Mouse (Mus musculus) embryonic facial prominence, embryonic 10.5 days (tissue): ENCODE measurements around the gene Filip1. TPM values are rescaled to one million over a fixed set of nuclear protein-coding genes. Genes with fewer than 3 reads are reported as not detected.

ENCODE experiments used
- polyA plus RNA-seq: library from polyadenylated mRNA; unstranded; fragments of >200 nt; fragmentation: Nextera tagmentation; extraction: Ambion mirVana; gene quantifications from 2 replicates; pipeline ENCODE4 v1.2.1, GENCODE M21; 2016

The Filip1 gene
- polyA plus RNA-seq, 1 experiment from 2014 or later: 2.9 TPM

Other genes starting within 250 kb of the Filip1 start
- gene Tmem30a, start 219.3 kb downstream of the Filip1 start, polyA plus RNA-seq: 49.6 and 53.2 TPM in 2 replicates
- gene Senp6, start 54.1 kb upstream of the Filip1 start, polyA plus RNA-seq: 50.9 and 55.3 TPM in 2 replicates
- gene Myo6, start 152.2 kb upstream of the Filip1 start, polyA plus RNA-seq: 8.2 and 10.7 TPM in 2 replicates